Mouse (Mus musculus) heart, postnatal 0 days (tissue): ENCODE results near the gene Zpld1.

ENCODE experiments used
- CTCF ChIP-seq: IDR thresholded peaks from 2 replicates; pipeline ENCODE4 v1.5.1; 2016; ENCODE audit warnings: antibody characterized with exemption, control low read depth, low read depth
- EP300 ChIP-seq: IDR thresholded peaks from 2 replicates; pipeline ENCODE4 v1.6.1; 2016; ENCODE audit warnings: antibody characterized with exemption, low read depth

- TF ChIP-seq CTCF = no peak
- no peak for TF ChIP-seq EP300
Measured at GRCm38 (mm10) chr16:55203945-55204344, 93.8 kb downstream of the Zpld1 start.
